Mouse (Mus musculus): ENCODE results near the gene Kcnq1. TPM values are rescaled to one million over a fixed set of nuclear protein-coding genes. Genes with fewer than 3 reads are reported as not detected.

Kcnq1 gene
- polyA plus RNA-seq, 1 experiment: not detected

DNA sequence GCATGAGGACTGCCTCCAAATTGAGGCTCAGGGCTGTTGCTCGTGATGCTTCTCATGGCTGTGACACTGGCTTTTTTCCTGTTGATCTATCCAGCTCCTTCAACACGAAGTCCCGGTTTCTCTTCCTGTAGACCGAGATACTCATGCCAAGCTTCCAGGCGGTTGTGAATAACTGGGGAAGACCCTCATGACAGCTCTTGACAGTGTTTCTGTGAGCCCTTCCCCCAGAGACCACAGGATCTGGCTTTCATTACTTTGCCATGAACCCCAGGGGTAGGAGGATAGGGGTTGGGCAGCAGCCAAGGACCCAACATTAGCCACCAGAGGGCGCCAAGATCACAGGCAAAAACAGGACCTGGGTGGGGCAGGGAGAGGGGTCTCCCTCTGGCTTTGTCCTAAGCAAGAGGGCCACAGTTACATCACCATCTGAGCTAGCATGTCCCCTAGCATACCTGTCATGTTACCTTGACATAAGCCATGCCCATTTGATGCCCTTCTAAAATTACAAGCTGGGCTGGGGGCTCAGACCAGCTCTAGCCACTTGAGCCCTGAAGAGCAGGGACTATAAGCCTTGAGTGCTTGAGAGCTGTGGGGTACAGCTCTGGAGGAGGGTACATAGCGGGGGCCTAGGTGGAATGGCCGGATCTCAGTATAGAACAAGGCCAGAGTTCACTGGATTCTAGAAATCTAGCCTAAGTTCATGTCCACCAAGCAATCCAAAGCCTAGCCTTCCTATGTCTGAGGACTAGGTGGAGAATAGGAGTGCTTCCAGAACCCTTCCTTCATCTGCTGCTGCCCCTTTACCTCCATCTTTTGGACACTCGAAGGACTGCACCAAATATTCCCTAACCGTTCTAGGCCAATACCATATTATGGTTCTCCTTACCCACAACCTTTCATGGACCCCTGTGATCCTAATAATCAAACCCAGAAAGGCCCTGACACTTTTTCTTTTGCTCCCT is 11.3 kb upstream of the Kcnq1 start, which contains the start of gene Trpm5:
Gene Trpm5, minus strand, starts transcription at position 51 of the 962 bp plus-strand sequence.
- Histone ChIP-seq H3K36me3 (ENCODE audit: control insufficient read depth, insufficient read depth) (no peaks in the 10 kb centered on the region), H3K27me3 (ENCODE audit: control insufficient read depth, insufficient read depth, insufficient read length) (peaks cover 5% of the 10 kb centered on the region), H3K79me3 (ENCODE audit: low read depth) (no peaks in the 10 kb centered on the region), H3K79me2 (ENCODE audit: control insufficient read depth, insufficient read depth) (no peaks in the 10 kb centered on the region), H3K4me3 (ENCODE audit: insufficient read depth, poor library complexity, severe bottlenecking) (no peak within 1 kb of the TSS), H3ac (ENCODE audit: control insufficient read depth, insufficient read length, low read depth) (no peak within 1 kb of the TSS)
- TF ChIP-seq CTCF (IDR thresholded peaks at IDR 0.05; ENCODE audit: control insufficient read depth, insufficient read depth, insufficient read length) (peak; percentile 57), FOSL1 (IDR thresholded peaks at IDR 0.05; ENCODE audit: insufficient read depth, low read length, poor library complexity, severe bottlenecking) (no peak), MYOD1 (IDR thresholded peaks at IDR 0.05; ENCODE audit: control insufficient read depth, insufficient read length, low read depth) (no peak), MAX (IDR thresholded peaks at IDR 0.05) (no peak), CEBPB (IDR thresholded peaks at IDR 0.05; ENCODE audit: low read depth) (no peak), MYOG (IDR thresholded peaks at IDR 0.05; ENCODE audit: control insufficient read depth, extremely low read depth, insufficient read length) (no peak)

DNA sequence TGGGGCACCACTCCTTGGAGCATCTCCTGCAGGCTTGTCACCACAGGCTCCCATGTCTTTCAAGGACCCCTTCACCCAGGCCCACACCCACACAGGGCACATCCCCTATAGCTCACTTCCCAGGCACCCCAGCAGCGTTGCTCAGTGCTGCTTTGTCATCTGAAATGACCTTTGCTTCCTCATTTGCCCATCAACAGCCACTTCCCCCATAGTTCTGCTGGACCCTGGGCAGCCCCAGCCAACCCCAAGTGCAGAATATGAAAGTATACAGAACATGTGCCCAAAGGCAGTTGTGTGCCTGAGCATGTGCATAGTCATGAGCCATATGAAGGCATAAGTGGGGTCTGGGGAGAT is 10.6 kb upstream of the Kcnq1 start:
- Histone ChIP-seq H3K27me3 (ENCODE audit: control insufficient read depth, insufficient read depth, insufficient read length) (no peaks in the 10 kb centered on the region), H3K79me2 (ENCODE audit: control insufficient read depth, insufficient read depth) (no peaks in the 10 kb centered on the region), H3ac (ENCODE audit: control insufficient read depth, insufficient read length, low read depth) (no peak overlapping the region), H3K4me3 (ENCODE audit: insufficient read depth, poor library complexity, severe bottlenecking) (no peak overlapping the region), H3K79me3 (ENCODE audit: low read depth) (no peaks in the 10 kb centered on the region), H3K36me3 (ENCODE audit: control insufficient read depth, insufficient read depth) (no peaks in the 10 kb centered on the region)
- TF ChIP-seq MAX (IDR thresholded peaks at IDR 0.05) (no peak), CTCF (IDR thresholded peaks at IDR 0.05; ENCODE audit: control insufficient read depth, insufficient read depth, insufficient read length) (no peak), MYOD1 (IDR thresholded peaks at IDR 0.05; ENCODE audit: control insufficient read depth, insufficient read length, low read depth) (no peak), USF1 (IDR thresholded peaks at IDR 0.05; ENCODE audit: low read depth) (no peak), CEBPB (IDR thresholded peaks at IDR 0.05; ENCODE audit: low read depth) (no peak), FOSL1 (IDR thresholded peaks at IDR 0.05; ENCODE audit: insufficient read depth, low read length, poor library complexity, severe bottlenecking) (no peak), MYOG (IDR thresholded peaks at IDR 0.05; ENCODE audit: control insufficient read depth, extremely low read depth, insufficient read length) (no peak)

DNA sequence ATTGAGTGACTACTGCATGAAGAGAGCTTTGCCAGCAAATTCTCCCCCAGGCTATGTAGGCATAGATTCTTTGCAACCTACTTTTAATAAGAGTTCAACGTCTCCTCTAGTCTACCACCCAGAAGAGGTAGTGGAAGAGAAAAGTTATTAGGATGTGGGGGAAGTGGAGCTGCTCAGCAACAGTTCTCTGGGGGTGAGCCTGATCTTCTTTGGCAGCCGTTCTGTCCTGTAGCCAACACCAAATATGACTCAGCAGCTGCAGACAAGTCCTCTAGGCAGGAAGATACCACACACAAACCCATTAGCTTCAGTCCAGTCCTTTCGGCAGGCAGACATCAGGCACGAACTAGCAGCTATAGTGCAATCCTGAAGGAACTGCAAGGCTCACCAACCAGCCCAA is 5.4 kb upstream of the Kcnq1 start:
- no peak overlapping the region for H3K4me3 ChIP-seq (ENCODE audit: insufficient read depth, poor library complexity, severe bottlenecking)
- H3K79me2 ChIP-seq (ENCODE audit: control insufficient read depth, insufficient read depth): no peaks in the 10 kb centered on the region
- no peaks in the 10 kb centered on the region for H3K36me3 ChIP-seq (ENCODE audit: control insufficient read depth, insufficient read depth)
- H3K79me3 ChIP-seq (ENCODE audit: low read depth): no peaks in the 10 kb centered on the region
- TF ChIP-seq CTCF (IDR thresholded peaks at IDR 0.05; ENCODE audit: control insufficient read depth, insufficient read depth, insufficient read length): no peak
- peaks cover 14% of the 10 kb centered on the region for H3K27me3 ChIP-seq (ENCODE audit: control insufficient read depth, insufficient read depth, insufficient read length)
- no peak overlapping the region for H3ac ChIP-seq (ENCODE audit: control insufficient read depth, insufficient read length, low read depth)

DNA sequence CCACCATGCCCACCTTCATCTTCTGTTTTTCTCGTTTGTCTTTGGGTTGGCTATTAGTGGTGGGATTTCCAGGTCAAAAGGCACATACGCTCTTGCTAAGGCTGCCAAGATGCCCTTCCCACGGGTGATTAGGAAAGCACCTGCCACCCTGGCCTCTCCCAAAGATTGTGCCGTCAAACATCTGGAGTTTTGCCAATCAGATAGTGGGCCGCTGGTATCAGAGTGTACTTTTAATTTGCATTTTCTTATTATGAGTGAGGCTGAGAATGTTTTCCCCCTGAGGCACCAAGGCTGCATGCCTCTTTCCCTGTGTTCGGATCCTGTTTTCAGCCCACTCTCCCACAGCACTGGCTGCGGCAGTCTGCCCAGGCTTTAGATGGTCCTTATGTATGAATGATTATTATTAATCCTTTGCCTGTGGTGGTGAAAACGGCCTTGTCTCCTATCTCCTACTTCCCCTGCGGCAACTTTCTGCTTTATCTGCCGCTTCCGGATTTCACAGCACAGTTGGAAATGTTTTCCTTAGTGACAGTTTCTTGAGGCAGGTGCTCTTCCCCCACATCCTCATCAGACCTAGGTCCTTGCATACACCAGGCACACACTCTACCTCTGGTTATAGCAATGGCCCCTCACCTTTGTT is 784 bp upstream of the Kcnq1 start:
- H3K27me3 ChIP-seq (ENCODE audit: control insufficient read depth, insufficient read depth, insufficient read length): peaks cover 50% of the 10 kb centered on the region
- no peak overlapping the region for H3ac ChIP-seq (ENCODE audit: control insufficient read depth, insufficient read length, low read depth)
- no peaks in the 10 kb centered on the region for H3K79me2 ChIP-seq (ENCODE audit: control insufficient read depth, insufficient read depth)
- no peaks in the 10 kb centered on the region for H3K36me3 ChIP-seq (ENCODE audit: control insufficient read depth, insufficient read depth)
- H3K4me3 ChIP-seq (ENCODE audit: insufficient read depth, poor library complexity, severe bottlenecking): no peak overlapping the region
- no peak for TF ChIP-seq CEBPB (IDR thresholded peaks at IDR 0.05; ENCODE audit: low read depth)
- TF ChIP-seq USF1 (IDR thresholded peaks at IDR 0.05; ENCODE audit: low read depth): no peak
- TF ChIP-seq FOSL1 (IDR thresholded peaks at IDR 0.05; ENCODE audit: insufficient read depth, low read length, poor library complexity, severe bottlenecking): no peak
- no peak for TF ChIP-seq MYOG (IDR thresholded peaks at IDR 0.05; ENCODE audit: control insufficient read depth, extremely low read depth, insufficient read length)
- no peak for TF ChIP-seq MYOD1 (IDR thresholded peaks at IDR 0.05; ENCODE audit: control insufficient read depth, insufficient read length, low read depth)
- TF ChIP-seq MAX (IDR thresholded peaks at IDR 0.05): no peak
- no peaks in the 10 kb centered on the region for H3K79me3 ChIP-seq (ENCODE audit: low read depth)

DNA sequence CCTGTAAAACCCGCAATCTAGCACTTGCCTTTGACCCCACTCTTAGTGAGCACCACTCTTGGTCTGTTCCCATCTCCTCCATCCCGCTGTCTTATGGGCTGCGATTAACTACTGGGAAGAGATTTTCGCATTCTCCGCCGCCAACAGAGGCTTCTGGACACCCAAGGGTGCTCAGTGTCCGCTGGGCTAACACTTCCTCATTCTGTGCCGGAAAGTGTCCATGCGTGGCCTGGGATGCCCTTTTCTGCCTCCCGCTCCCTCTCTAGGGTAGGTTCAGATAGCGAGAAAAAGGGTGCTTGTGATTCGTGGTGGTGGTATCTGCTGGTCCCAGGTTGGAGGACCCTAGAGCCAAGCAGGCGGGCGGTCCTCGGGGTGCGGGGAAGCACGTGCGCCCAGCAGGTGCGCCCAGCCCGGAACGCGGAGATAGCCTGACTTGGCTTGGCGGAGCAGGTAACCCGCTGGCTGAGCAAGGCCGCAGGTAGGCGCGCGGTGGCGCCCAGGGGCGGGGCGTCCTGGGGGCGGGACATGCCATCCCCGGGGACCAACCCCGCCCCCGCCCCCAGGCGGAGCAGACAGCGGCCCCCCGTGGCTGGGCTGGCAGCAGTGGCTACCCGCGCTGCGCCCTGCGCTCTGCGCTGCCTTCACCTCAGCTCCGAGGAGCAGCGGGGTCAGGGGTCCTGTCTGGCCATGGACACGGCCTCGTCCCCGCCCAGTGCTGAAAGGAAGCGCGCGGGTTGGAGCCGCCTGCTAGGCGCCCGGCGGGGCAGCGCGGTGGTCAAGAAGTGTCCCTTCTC is 707 bp downstream of the Kcnq1 start:
- TF ChIP-seq FOSL1 (IDR thresholded peaks at IDR 0.05; ENCODE audit: insufficient read depth, low read length, poor library complexity, severe bottlenecking) (no peak), MYOD1 (IDR thresholded peaks at IDR 0.05; ENCODE audit: control insufficient read depth, insufficient read length, low read depth) (no peak), MAX (IDR thresholded peaks at IDR 0.05) (no peak), USF1 (IDR thresholded peaks at IDR 0.05; ENCODE audit: low read depth) (no peak), CEBPB (IDR thresholded peaks at IDR 0.05; ENCODE audit: low read depth) (no peak), CTCF (IDR thresholded peaks at IDR 0.05; ENCODE audit: control insufficient read depth, insufficient read depth, insufficient read length) (no peak), MYOG (IDR thresholded peaks at IDR 0.05; ENCODE audit: control insufficient read depth, extremely low read depth, insufficient read length) (no peak)
- no peak overlapping the region for H3K4me3 ChIP-seq (ENCODE audit: insufficient read depth, poor library complexity, severe bottlenecking)
- H3K27me3 ChIP-seq (ENCODE audit: control insufficient read depth, insufficient read depth, insufficient read length): peaks cover 50% of the 10 kb centered on the region
- no peaks in the 10 kb centered on the region for H3K79me3 ChIP-seq (ENCODE audit: low read depth)
- no peaks in the 10 kb centered on the region for H3K36me3 ChIP-seq (ENCODE audit: control insufficient read depth, insufficient read depth)
- no peak overlapping the region for H3ac ChIP-seq (ENCODE audit: control insufficient read depth, insufficient read length, low read depth)
- H3K79me2 ChIP-seq (ENCODE audit: control insufficient read depth, insufficient read depth): no peaks in the 10 kb centered on the region

Data from C2C12 (cell line).